Mouse (Mus musculus) erythroblast, adult 5-6 weeks (primary cell): ENCODE data around the gene Klhl26. TPM values are rescaled to one million over a fixed set of nuclear protein-coding genes. Genes with fewer than 3 reads are reported as not detected.
A peak's percentile ranks its signal among the peaks of the same experiment; 100 is the strongest.

Experiments
- ATAC-seq: replicated peaks from 2 replicates; pipeline ENCODE4 v1.8.0; 2016; ENCODE audit warnings: moderate number of reproducible peaks, mild to moderate bottlenecking, moderate TSS enrichment, inconsistent platforms; ENCODE audit not compliant: poor library complexity, low FRiP score, severe bottlenecking
- total RNA-seq, 2 experiments: library from RNA; stranded (forward) in 1 of 2; stranded (reverse) in 1 of 2; fragments of 150-400 nt in 1 of 2; fragments of 200-764, 138-1000 nt in 1 of 2; gene quantifications; 2 replicates each; pipeline versions ENCODE4 v1.2.3 to v1.2.4; 2015 to 2017; ENCODE audit warnings: low replicate concordance in 2 of 2

The Klhl26 gene
- total RNA-seq, 2 experiments from 2014 or later = 0.38 to 2.8 TPM

DNA sequence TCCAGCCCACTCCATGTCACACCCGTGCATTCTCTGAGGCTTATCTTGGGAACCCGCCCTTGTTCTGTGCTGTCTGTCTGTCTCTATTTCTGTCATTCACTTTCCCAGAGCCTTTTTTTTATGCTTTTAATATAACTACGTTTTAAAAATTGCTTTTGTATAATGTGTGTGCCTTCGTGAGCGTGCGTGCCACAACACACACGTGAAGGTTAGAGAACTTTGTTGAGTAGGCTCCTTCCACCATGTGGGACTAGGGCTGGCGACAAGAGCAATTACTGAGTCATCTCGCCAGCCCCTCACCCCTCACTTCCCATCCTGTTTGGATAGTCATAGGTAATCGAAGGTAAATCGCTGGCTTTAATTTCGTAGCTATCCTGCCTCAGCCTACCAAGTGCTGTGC is 25.8 kb upstream of the Klhl26 start:
- no peak for ATAC-seq

GRCm38 (mm10) chr8:70501820-70502529 is 25.2 kb upstream of the Klhl26 start:
- ATAC-seq = no peak

- ATAC-seq = peak; percentile 60
Observed at GRCm38 (mm10) chr8:70500386-70501301, 23.9 kb upstream of the Klhl26 start.

- no peak for ATAC-seq
Observed at GRCm38 (mm10) chr8:70495771-70496062, 18.9 kb upstream of the Klhl26 start.

GRCm38 (mm10) chr8:70495001-70495770 is 18.4 kb upstream of the Klhl26 start:
- ATAC-seq = no peak

DNA sequence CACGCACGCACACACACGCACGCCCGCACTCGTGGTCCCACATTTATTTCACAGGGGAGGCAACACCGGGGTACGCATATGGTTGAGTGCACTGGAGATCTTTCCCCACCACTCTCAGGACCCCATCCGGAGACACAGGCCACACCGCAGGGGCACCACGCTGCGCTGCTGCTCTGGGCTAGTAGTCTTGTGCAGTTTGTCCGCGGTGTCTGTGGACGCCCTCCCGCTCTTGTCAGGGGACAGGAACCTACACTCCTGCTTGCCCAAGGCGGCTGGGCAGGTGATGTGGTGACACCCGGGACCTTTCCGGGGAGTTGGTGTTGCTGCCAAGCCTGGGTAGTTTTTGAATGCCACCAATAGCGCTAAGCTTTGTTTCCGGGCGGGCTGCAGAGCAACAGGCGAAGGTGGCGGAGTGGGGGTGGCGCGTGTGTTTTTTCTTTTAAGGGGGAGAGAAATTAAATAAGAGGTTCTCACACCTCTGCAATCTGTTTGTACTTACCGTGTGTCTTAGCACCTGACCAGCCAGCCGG is 17.7 kb upstream of the Klhl26 start:
- ATAC-seq = no peak

- no peak for ATAC-seq
Observed at GRCm38 (mm10) chr8:70493692-70494415, 17.1 kb upstream of the Klhl26 start.

DNA sequence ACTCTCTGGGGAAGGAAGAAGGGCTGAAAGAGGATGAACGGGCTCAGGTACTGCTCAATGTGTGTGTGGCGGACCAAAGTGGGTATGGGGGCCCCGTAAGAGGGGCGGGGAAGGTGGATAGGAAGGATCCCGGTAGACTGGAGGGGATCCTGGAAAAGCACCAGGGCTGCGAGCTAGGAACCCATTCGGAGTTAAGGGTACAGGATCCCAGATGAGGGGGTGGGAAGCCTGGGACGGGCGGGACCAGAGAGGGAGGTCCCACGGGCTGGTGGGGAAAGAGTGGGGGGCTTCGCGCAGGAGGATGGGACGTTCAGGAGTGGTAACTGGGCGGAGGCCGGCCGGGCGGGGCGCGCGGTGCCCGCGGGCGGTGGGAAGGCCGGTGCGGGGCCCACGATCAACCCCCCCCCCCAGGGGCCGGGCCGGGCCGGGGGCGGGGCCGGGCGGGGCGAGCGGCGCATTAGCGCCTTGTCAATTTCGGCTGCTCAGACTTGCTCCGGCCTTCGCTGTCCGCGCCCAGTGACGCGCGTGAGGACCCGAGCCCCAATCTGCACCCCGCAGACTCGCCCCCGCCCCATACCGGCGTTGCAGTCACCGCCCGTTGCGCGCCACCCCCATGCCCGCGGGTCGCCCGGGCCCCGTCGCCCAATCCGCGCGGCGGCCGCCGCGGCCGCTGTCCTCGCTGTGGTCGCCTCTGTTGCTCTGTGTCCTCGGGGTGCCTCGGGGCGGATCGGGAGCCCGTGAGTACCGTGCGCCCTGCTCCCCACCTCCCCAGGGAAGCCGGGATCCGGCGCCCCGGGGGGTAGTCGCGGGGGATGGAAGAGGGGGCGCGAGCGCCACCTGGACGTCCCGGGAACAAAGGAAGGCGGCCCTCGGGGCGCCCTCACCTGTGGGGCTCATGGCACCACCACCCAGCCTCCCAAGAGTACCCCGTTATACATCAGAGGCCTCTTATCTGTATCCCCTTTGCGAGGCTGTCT is 16.2 kb upstream of the Klhl26 start, which contains the start of gene Crlf1:
TSS of gene Crlf1 (plus strand) at position 495 of the 977 bp plus-strand sequence.
- ATAC-seq = no peak

DNA sequence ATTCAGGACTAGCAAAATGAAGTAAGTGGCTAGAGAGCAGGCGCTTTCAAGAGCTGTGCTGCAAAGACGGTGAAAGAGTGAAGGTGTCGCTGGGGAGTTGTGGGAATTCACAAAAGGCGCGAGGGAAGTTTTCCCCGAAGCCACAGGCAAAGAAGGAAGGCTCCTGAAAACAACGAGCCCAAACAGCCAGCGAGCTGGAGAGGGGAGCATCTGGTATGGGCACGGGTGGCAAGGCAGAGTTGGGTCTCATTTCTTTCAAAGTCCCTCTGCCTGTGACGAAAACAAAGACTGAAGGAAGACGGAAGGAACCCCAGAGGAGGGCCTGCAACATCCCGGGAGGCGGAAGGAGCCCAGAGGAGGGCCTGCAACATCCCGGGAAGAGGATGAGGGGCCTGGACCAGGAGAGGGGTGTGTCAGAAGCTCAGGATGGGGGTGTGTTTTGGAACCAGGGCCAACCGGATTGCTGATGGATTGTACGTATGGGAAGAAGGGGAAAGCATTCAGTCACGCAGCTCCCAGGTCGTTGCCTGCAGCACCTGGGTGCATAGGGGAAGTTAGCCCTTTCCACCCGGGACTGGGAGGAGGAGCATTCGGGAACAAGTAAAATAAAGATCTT is 14.2 kb upstream of the Klhl26 start:
- ATAC-seq = no peak

- ATAC-seq = no peak
Observed at GRCm38 (mm10) chr8:70490061-70490879, 13.5 kb upstream of the Klhl26 start.

DNA sequence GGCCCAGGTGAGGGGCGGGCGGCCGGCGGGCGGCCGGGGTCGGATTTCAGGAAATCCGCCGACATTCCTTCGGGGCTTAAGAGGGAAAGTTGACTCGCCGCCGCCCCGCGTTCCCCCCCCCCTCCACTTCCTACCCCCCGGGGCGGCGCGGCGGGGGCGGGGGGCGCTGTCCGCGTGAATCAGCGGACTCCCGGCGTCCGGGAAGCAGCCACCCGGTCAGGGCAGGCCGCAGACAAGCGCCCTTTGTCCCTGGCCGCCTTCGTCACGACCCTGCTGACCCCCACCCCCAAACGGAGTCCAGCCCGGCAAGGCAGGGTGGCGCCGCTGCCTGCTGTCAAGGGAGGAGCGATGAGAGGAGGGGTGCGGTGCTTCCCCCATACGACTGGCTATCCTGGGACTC is 12.8 kb upstream of the Klhl26 start:
- ATAC-seq = no peak

DNA sequence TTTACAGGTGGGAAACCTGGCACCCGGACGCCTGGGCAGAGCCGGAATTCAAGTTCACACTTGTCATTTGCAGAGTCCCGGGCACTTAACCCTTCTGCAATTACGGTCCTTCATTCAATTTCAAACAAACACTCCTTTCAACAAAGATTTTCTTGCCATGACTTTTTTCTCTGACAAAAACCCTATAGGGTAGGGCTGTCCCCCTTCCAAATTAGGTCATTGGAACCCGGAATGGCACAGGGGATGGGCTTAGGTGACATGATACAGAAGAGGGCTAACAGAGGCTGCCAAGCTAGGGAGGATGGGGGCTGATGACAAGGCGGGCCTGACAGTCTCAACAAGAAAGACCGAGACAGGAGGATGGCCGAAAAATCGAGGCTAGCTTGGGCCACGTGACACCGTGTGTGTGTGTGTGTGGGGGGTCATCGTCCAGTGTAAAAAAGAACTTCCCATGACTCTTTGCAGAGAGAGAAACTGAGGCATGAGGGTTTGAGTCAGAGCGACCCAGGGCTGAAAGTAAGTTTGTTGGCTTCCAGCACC is 12.2 kb upstream of the Klhl26 start:
- ATAC-seq = no peak

DNA sequence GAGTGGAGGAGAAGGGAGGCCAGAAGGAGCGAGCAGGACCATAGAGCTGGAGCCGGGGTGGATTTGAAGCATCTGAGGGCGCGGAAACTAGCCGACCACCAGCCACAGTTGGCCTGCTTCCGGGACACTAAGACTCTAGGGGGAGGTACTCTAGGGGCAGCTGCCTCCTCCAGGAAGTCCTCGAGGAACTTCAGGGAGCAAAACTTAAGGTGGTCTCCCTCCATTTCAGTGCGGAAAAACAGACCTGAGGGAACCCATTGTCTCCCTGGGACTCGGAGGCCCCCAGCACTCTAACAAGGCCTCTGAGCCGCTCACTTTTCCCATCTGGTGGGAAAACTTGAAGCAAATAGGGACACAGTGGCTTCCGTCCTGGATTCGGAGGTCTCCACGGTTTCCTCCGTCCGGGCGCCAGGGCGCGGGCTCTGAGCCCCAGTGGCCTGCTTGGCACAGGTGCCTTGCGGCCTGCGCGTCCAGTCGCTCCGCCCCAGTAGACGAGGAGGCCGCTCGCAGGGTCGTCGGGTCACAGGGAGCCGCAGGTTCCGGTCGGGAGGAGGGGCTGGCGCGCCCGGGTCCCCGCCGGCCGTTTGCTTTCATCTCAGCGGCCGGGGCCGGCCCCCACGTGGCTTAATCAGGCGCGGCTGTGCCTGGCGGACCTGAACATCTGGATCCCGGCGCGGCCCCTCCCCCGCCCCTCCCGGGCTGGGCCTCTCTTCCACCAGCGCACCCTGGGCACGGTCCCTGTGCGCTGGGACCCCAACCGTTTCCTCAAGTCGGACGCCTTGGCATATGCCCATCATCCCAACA is 11.4 kb upstream of the Klhl26 start:
- ATAC-seq = no peak

GRCm38 (mm10) chr8:70486941-70487520 is 10.3 kb upstream of the Klhl26 start, which contains the start of gene Tmem59l:
Tmem59l (minus strand) TSS chr8:70487358.
- no peak for ATAC-seq

DNA sequence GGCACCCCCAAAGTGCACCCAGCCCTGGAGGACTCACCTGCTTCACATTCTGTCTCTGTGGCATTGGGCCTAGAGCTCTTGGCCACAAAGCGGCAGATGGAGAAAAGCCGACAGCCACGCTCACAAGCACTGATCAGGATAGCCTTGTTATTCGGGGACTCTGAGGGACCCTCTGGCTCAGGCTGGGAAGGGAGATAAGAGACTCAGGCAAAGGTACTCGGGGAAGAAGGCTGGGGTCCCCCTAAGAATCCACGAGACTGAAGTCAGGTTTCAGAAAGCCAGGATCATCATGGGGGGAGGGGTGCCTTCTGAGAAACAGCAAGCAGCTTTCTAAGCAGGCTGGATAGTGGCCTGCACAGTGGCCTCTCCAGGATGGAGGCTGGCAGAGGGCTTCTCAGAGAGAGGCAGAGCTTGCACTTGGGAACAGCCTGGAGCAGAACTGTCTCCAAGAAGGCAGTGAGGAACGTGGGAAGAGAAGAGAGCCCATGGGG is 9.5 kb upstream of the Klhl26 start:
- no peak for ATAC-seq

- ATAC-seq = no peak
Observed at GRCm38 (mm10) chr8:70482943-70483342, 6.2 kb upstream of the Klhl26 start.
